Mouse (Mus musculus): ENCODE measurements around the gene Atp11a.

GRCm38 (mm10) chr8:12800246-12800645 is 43.4 kb downstream of the Atp11a start:
- no peak for TF ChIP-seq CTCF (IDR thresholded peaks at IDR 0.05; ENCODE audit: extremely low read depth, insufficient read depth, insufficient read length, insufficient replicate concordance)
- no peak for TF ChIP-seq POLR2A (IDR thresholded peaks at IDR 0.05; ENCODE audit: low read depth, low read length)

Data from spleen, adult 2 months (tissue).